Mouse (Mus musculus) 3134 (cell line): Measurements from ENCODE around the gene Samd4.

Source experiments
- DNase-seq: peaks from one replicate; pipeline ENCODE4 v3.0.0-alpha.2; 2011; ENCODE audit warnings: low spot score; ENCODE audit not compliant: insufficient read length; ENCODE audit errors: extremely low read depth

The Samd4 gene

DNA sequence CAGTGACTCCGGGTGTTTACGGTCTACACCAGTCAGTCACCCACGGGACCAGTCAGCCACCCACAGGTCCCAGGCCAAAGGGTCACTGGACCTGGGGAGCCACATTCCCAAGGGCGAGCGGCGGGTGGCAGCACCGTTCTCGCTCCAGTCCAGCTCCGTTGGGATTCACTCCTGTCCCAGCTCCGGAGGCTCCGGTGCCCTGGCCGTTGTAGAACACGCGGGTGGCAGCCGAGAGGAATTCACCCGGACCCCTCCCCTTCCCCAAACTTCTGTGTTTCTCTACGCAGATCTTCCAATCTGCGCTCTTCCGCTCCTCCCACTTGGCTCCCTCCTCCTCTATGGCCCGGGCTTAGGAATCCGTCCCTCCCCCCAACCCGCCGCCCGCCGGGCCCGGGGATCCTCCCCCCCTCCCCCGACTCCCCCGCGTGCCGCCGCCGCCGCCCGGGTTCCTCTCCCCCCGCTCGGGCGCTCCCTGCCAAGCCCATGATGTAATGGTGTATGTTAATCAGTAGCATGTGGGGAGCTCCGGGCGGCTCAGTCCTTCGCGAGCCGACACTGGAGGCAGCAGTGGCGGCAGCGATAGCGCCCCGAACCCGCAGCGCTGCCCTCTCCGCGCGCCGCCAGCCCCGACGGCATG, at the start of gene Samd4:
Gene Samd4 (plus strand): TSS at position 424 of the 637 bp plus-strand sequence.
- peak; percentile 88 for DNase-seq

- no peak for DNase-seq
Observed at GRCm38 (mm10) chr14:46839326-46839725, 43.3 kb upstream of the Samd4 start.

DNA sequence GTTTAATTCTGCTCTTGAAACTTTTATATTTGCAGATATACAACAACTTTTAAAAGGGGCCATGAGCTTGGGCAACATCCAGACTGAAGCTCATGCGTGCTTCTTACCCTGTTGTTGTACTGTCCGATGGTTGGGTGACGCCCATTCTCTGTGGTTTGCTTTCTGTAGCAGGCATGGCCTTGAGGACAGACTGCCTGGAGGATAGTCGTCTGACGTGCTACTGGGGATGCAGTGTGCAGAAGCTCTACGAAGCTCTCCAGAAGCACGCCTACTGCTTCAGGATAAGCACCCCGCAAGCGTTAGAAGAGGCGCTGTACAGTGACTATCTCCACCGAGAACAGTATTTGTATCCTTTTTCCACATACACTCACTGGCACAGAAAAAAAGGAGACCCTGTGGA, 36.9 kb upstream of the Samd4 start:
- DNase-seq = no peak

DNA sequence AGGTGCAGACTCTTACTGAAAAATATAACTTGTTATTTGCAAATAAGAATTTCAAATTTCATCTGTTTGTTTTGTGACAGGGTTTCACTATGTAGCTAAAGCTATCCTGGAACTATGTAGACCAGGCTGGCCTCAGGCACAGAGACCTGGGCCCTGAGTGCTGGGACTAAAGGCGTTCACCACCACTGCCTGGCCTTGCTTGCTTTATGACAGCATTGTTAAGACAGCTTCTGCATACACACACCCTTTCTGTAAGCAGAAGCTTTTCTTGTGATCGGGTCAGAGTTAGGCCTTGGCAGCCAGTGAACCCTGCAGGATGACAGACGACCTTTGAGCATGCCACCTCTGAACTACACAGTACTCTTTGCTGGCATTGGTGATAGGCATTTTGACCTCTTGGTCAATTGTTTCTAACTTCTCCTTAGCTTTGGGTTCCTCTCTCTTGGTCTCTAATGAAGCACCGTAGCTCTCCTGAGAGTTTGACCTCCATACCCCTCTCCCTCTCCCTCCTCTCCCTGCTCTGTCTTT, 34.5 kb upstream of the Samd4 start:
- DNase-seq = no peak

GRCm38 (mm10) chr14:46848736-46849135, 33.9 kb upstream of the Samd4 start:
- no peak for DNase-seq

DNA sequence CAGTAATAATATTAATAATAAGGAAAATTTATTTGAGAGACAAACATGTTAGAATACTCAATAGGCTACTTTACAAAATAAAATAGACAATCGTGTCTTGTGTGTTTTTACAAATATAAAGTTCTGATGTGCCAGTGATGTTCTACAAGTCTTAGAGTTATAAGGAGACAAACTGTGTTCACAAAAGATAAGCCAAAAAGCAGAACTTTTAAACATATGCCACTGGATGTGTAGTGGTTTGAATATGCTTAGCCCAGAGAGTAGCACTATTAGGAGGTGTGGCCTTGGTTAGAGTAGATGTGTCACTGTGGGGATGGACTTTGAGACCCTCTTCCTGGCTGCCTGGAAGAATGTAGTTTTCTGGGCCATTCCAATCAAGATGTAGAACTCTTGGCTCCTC, 32.9 kb upstream of the Samd4 start:
- DNase-seq = no peak

DNA sequence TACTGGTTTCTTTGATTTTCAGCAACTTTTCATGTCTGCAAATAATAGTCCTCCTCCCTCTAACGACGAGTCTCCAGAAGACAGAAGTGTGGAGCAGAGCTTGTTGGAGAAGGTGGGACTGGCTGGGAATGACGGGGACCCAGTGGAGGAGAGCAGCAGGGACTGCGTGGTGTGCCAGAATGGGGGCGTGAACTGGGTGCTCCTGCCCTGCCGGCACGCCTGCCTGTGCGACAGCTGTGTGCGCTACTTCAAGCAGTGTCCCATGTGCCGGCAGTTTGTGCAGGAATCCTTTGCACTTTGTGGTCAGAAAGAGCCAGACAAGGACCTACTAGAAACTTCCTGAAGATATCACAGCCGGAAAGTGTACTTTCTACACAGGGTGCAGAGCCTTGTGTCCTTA, 29.0 kb upstream of the Samd4 start:
- DNase-seq = no peak

DNA sequence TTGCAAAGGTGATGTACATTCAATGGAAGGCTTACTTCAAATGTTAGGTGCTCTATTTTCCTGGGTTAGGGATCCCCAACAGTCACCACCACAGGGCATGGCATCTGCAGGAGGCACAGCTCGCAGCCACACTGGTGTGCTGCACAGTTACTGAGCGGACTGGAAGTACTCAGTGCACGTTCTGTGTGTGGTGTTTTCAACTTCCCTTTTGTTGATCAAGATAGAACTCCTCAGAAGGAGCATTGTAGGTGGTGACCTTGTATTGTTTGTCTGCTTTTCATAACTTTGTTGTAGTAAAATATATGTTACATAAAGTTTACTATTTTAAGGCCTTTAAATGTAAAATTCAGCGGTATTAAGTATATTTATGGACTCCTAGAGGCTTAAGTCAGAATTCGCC, 19.7 kb upstream of the Samd4 start:
- DNase-seq = no peak

- peak; percentile 39 for DNase-seq
Observed at GRCm38 (mm10) chr14:46880935-46881334, 1.7 kb upstream of the Samd4 start.

DNA sequence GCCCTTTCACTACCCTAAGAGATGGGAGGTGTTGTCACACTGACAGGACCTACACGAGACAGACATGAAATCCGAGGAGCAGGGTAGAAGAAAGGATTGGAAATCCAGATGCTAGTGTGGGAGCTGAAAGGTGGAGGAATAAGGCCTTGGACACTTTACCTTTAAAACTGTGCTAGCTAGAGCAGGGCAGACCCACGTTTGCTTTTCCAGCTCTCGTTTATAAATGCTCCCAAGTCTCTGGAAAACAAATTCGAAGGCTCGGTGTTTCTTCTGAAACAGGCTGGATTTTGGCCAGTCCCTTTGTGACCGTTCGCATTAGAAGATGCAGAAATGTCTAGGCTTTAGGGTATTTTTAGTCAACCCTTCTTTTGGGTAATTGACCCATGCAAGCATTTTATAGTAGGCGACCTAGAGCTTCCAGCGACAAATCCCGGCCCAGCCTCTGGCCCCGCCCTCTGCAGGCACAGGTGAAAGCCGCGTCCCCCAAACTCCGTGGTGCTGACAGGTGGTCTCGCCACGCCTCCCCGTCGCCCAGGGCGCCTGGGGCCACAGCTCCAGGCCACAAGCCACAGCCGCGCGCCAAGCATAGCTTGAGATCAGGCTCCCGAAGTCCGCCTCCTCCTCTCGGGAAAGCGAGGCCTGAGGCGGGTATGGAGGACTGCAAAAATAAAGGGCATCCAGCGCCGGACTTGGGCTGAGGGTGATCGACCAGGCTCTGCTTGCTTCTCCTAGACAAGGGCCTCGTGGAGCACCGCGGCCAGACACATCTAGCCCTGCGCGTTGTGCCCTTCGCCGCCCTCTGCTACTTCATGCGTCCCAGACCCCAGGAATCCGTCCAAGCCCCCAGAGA, 848 bp upstream of the Samd4 start:
- DNase-seq = peak; percentile 7

DNA sequence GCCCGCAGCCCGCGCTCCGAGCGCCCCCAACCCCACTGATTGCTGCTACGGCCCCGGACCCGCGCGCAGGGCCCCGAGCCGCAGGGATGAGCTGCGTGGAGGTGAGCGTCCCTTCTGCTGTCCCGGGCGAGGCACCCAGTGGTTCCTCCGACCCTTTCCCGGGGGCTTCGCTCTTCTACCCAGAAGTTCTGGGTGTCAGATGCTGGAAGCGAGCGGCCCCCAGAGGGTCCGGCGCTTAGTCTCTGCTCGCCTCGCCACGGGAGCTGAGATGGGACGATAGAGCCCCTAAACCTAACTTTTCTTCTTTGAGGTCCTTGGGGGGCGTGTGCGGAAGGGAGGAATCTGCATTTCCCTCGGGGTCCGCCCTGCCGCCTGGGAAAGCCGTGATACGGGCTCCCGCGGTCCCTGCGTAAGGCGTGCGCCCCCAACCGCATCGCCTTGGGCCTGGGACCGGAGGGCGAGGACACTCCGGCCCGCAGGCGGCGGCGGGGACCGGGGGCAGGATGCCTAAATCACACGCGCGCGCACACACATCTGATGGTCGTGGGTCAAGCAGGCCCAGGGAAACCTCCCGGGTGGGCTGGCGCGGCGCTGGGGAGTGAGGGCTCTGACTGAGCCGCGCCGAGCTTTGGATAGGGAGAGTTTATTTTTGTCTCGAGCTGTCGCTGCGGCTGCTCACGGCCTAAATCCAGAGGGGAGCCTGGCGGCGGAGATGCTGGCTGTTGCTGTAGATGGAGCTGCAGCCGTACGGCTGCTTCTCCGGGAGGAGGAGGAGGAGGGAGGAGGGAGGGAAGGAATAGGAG, 615 bp downstream of the Samd4 start:
- DNase-seq = peak; percentile 79

GRCm38 (mm10) chr14:46883871-46884441, 1.3 kb downstream of the Samd4 start:
- DNase-seq = peak; percentile 75

GRCm38 (mm10) chr14:46884701-46885428, 2.2 kb downstream of the Samd4 start:
- peak; percentile 75 for DNase-seq

- DNase-seq = no peak
Observed at GRCm38 (mm10) chr14:46885429-46885755, 2.7 kb downstream of the Samd4 start.

- DNase-seq = peak; percentile 57
Observed at GRCm38 (mm10) chr14:46885891-46886301, 3.2 kb downstream of the Samd4 start.

DNA sequence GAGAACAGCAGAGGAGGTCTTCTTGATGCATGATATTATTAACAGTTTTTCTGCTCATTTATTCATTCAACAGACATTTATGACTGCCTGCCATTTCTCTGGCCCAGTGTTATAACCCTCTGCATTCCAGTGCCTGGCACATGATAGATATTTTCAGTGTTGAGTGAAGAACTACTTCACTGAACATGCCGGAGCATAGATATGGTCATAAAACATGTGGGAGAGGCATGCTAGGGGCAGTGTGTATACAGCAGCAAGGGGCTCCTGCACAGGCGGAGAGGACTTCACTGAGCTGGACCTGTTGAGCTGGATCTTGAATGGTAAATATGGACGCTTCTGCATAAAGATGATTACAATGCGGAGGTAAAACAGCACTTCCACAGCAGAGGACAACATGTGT, 6.4 kb downstream of the Samd4 start:
- no peak for DNase-seq

GRCm38 (mm10) chr14:46893961-46894360, 11.3 kb downstream of the Samd4 start:
- no peak for DNase-seq

GRCm38 (mm10) chr14:46897953-46898352, 15.3 kb downstream of the Samd4 start:
- no peak for DNase-seq

DNA sequence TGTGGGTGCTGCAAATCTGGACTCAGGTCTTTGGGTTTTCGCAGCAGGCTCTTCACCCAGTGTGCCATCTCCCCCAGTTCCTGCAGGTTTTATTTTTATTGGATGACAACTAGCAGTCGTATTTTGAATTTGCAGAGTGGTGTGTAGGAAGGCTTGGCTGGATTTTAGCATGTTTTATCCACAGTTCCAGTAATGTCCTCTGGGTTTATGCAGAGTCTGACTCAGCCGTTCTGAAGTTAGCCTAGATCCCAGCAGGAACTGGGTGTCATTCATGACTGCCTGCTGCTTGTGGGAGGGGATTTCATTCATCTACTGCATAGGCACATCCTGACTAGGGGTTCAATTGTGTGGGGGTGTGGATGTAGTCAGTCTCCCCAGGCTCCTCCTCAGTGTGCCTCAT, 16.0 kb downstream of the Samd4 start:
- no peak for DNase-seq

DNA sequence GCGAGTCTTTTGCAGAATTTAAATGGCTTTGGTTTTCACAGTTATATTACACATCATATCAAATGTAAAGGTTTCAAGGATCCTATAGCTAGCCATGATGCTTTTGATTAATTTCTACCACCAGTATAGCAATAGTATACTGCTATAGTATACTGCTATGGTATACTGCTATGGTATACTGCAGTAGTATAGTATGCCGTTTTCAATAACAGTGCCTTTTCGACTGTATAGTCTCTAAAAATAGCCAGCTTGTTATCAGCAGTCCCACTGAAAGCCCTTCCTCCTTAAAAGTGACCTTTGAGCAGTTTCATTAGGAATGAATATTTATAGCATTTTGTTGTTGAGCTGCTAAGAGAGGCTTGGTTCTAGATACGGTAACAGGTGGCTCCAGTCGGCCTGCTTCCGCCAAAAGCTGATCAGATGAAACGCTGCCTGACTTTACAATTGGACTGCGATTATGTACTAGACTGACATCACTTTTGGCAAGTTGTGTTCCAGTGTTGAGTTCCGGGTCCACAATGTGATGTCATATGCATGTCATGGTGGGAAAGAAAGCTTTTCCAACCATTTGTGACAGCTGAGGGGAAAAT, 19.9 kb downstream of the Samd4 start:
- DNase-seq = no peak
